Mouse (Mus musculus): ENCODE measurements at regions not wholly inside any gene's neighbourhood (a gene's known extent, or its start where the extent isn't known, plus 50 kb on each side); places are given as distances from the start of the nearest gene placed in this dataset.

- Histone ChIP-seq H3K9me3 (replicated peaks; ENCODE audit: low read length) (no peaks in the 10 kb centered on the region), H3K36me3 (replicated peaks in 1 of 2; ENCODE audit: control insufficient read depth in 1 of 2, insufficient read depth in 1 of 2, low read length in 1 of 2) (no peaks in the 10 kb centered on the region), H3K9ac (ENCODE audit: insufficient read depth, low read depth) (no peak overlapping the region), H3K27ac (ENCODE audit: insufficient read depth, low read depth) (no peak overlapping the region), H3K4me3 (replicated peaks in 1 of 3; ENCODE audit: low read depth in 2 of 3, low read length in 2 of 3, poor library complexity in 1 of 3) (no peak overlapping the region), H3K4me1 (ENCODE audit: control insufficient read depth in 1 of 2, insufficient read depth in 2 of 2) (no peaks in the 10 kb centered on the region), H3K79me2 (replicated peaks; ENCODE audit: control insufficient read depth, extremely low read depth, insufficient read depth, poor library complexity, severe bottlenecking) (no peaks in the 10 kb centered on the region), H3K4me2 (ENCODE audit: insufficient read depth, low read depth, poor library complexity, severe bottlenecking) (no peak overlapping the region), H3K27me3 (replicated peaks) (no peaks in the 10 kb centered on the region)
- dilution Hi-C loops (cut with MboI; ENCODE audit: extremely low pct_ligation_motif_present, extremely low pct_unique_long_range_greater_than_20kb, low sequenced_read_pairs) = no loop called here
- in situ Hi-C loops (cut with MboI; ENCODE audit: low pct_ligation_motif_present, low pct_unique_long_range_greater_than_20kb, low sequenced_read_pairs) = no loop called here
- TF ChIP-seq MEF2A (IDR thresholded peaks at IDR 0.05; ENCODE audit: borderline replicate concordance, low read depth, low read length) (no peak), MAX (IDR thresholded peaks at IDR 0.05; ENCODE audit: low read length) (no peak), CHD2 (IDR thresholded peaks at IDR 0.05; ENCODE audit: low read length) (no peak), CTCF (conservative IDR thresholded peaks at IDR 0.05 in 1 of 2, IDR thresholded peaks at IDR 0.05 in 1 of 2; ENCODE audit: low read depth in 2 of 2, low read length in 2 of 2) (no peak), MAZ (IDR thresholded peaks at IDR 0.05; ENCODE audit: low read depth, low read length) (no peak), CHD1 (IDR thresholded peaks at IDR 0.05; ENCODE audit: low read depth, low read length) (no peak), EP300 (IDR thresholded peaks at IDR 0.05; ENCODE audit: low read length) (no peak), PAX5 (IDR thresholded peaks at IDR 0.05; ENCODE audit: low read length) (no peak), ZKSCAN1 (IDR thresholded peaks at IDR 0.05; ENCODE audit: borderline replicate concordance, low read depth, low read length) (no peak), MXI1 (IDR thresholded peaks at IDR 0.05; ENCODE audit: low read depth, low read length) (no peak), RAD21 (IDR thresholded peaks at IDR 0.05; ENCODE audit: low read depth, low read length) (no peak), ZNF384 (IDR thresholded peaks at IDR 0.05; ENCODE audit: low read depth, low read length) (no peak), JUND (conservative IDR thresholded peaks at IDR 0.05; ENCODE audit: low read depth, low read length) (no peak), UBTF (IDR thresholded peaks at IDR 0.05; ENCODE audit: low read depth, low read length) (no peak)
- no peak for DNase-seq (ENCODE audit: extremely low read depth)
These were observed 346.9 kb downstream of the Sox4 start for GRCm38 (mm10) chr13:28606651-28607050.

DNA sequence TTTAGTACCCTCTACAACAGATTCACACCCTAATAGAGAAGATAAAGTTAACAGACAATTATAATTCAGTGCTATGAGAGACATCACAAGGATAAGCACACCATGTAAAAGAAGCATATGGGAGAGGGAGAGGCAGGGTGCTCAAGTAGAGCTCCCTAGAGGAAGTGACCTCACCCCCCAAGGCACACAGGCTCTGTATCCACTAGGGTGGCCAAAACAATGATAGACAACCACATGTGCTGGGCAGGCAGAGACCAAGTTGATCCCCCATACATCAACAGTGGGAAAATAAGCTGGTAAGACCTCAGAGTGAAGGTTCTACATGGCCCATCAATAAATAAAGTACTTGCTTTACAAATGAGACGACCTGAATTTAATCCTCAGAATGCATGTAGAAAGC lies 347.7 kb downstream of the Sox4 start:
- no peak overlapping the region for H3K27ac ChIP-seq (ENCODE audit: insufficient read depth, low read depth)
- in situ Hi-C loops (cut with MboI; ENCODE audit: low pct_ligation_motif_present, low pct_unique_long_range_greater_than_20kb, low sequenced_read_pairs) = no loop called here
- dilution Hi-C loops (cut with MboI; ENCODE audit: extremely low pct_ligation_motif_present, extremely low pct_unique_long_range_greater_than_20kb, low sequenced_read_pairs) = no loop called here
- H3K79me2 ChIP-seq (replicated peaks; ENCODE audit: control insufficient read depth, extremely low read depth, insufficient read depth, poor library complexity, severe bottlenecking) = no peaks in the 10 kb centered on the region
- no peak overlapping the region for H3K4me3 ChIP-seq (replicated peaks in 1 of 3; ENCODE audit: low read depth in 2 of 3, low read length in 2 of 3, poor library complexity in 1 of 3)
- no peak overlapping the region for H3K4me2 ChIP-seq (ENCODE audit: insufficient read depth, low read depth, poor library complexity, severe bottlenecking)
- no peak overlapping the region for H3K9ac ChIP-seq (ENCODE audit: insufficient read depth, low read depth)
- no peak for DNase-seq (ENCODE audit: extremely low read depth)
- H3K4me1 ChIP-seq (ENCODE audit: control insufficient read depth in 1 of 2, insufficient read depth in 2 of 2) = peaks cover 2 to 8% of the 10 kb centered on the region in 2 experiments; a peak in 3 of 4 replicates
- TF ChIP-seq RCOR1 (conservative IDR thresholded peaks at IDR 0.05; ENCODE audit: low read depth, low read length) = no peak
- no peak for TF ChIP-seq CTCF (conservative IDR thresholded peaks at IDR 0.05 in 1 of 2, IDR thresholded peaks at IDR 0.05 in 1 of 2; ENCODE audit: low read depth in 2 of 2, low read length in 2 of 2)
- no peak for TF ChIP-seq ZNF384 (IDR thresholded peaks at IDR 0.05; ENCODE audit: low read depth, low read length)
- TF ChIP-seq UBTF (IDR thresholded peaks at IDR 0.05; ENCODE audit: low read depth, low read length) = no peak
- no peak for TF ChIP-seq JUN (IDR thresholded peaks at IDR 0.05; ENCODE audit: insufficient read depth, low read depth, low read length)
- TF ChIP-seq USF2 (conservative IDR thresholded peaks at IDR 0.05; ENCODE audit: low read depth, low read length) = no peak
- TF ChIP-seq KAT2A (IDR thresholded peaks at IDR 0.05; ENCODE audit: insufficient replicate concordance, low read length) = no peak
- TF ChIP-seq PAX5 (IDR thresholded peaks at IDR 0.05; ENCODE audit: low read length) = no peak
- H3K36me3 ChIP-seq (replicated peaks in 1 of 2; ENCODE audit: control insufficient read depth in 1 of 2, insufficient read depth in 1 of 2, low read length in 1 of 2) = no peaks in the 10 kb centered on the region
- H3K9me3 ChIP-seq (replicated peaks; ENCODE audit: low read length) = no peaks in the 10 kb centered on the region
- H3K27me3 ChIP-seq (replicated peaks) = no peaks in the 10 kb centered on the region

Measured in CH12.LX (cell line).